Mouse (Mus musculus): ENCODE results near the gene Mical2.

Mical2 gene

DNA sequence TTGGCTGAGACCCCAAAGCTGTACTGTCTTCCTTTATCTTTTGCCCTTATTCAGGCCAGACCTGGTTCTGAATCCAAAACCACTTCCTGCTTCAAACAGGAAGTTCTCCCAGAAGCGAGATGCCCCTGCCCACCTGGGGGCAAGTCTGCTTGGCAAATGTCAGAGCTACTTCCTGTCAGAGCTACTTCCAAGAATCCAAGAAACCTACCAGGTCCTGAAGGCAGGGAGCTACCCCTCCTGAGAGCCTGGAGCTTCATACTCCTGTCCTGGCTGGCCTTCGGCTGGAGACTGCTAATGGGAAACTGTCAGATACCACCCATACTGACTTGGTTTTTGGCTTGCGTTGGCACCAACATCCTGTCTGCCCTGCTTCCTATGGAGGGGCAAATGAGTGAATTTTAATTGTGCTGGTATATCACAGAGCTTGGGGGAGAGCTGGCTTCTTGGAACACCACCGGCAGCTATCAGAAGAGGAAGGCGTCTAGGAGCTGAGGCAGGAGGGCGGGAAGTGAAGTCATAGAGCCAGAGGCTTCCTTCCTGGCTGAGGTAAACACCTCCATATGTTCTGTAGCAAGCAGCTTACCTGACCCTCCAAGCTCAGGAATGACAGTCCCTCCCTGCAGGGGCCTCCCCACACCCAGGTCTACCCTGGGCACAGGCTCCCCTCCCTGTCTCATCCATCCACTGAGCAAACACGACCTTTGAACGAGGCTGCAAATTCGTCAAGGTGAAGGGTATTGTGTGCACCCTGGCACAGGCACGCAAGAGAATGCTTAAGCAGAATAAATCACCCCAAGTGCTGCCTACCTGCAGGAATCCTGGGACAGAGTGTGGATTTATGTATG, 17.1 kb upstream of the Mical2 start:
- no peak for DNase-seq (ENCODE audit: low read depth, low spot score)

DNA sequence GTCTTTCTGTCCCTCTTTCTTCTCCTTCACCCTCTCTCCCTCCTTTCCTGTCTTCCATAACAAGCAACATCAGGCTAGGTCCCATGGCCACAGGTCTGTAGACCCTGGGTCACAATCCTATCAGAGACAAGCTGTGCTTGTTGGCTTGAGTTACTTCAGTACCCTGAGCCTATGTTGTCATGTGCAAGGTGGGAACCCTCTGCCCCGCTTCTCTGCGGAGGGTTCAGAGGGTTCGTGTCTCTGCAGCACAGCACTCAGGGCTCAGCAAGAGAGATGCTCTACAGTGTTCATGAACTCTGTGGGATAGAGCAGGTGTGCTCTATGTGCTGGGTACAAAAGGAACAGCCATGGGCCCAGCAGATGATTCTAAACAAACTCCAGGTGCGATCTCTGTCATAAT, 16.0 kb upstream of the Mical2 start:
- DNase-seq (ENCODE audit: low read depth, low spot score) = no peak

DNA sequence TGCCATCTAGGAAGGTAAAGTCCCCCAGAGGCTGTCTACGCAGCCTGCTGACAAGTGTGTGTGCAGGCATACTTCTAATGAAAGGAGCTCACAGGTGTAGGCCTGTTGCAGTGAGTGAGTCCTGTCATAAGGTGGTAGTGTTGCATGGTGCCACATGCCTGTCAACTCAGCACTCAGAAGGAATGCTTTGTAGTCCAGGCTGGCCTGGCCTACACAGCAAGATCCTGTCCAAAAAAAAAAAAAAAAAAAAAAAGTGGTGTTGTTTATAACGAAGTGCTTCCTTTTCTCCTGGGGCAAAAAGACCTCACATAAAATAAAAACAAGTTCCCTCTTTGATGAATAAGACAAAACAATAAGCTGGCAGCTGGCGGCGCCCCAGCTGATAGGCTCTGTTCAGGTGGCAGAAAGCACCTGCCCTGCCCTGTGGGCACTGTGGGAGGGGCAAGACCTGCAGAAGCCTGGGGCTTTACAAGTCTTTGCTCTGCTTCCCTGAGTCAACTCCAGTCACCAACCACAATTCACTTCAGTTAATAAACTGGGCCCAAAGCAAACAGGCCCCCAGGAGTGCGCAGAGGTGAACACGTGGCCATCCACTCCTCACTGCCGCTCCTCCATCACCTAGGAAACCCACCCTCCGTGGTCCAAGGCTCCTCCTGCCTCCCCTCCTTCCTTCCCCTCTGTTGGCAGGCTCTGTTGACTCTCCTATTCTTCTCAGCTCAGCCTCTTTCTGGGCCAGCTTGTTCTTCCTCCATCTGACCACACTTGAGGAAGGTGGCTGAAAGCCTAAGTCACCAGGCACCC, 12.5 kb upstream of the Mical2 start:
- DNase-seq (ENCODE audit: low read depth, low spot score) = no peak

DNA sequence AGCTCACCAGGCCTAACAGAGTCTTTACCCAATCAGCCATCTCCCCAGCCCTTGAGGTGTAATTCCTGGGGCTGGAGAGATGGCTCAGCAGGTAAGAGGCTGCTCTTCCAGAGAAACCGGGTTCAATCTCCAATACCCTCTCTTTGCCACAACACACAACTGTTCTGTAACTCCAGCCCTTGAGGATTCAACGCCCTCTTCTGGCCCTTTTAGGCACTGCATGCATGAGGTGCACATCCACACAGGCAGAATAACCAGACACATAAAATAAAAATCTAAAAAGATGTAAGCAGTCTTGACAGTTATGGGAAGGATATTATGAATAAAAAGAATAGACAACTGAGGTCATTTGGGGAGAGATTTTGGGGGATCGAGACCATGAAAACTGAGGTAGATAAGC, 9.8 kb upstream of the Mical2 start:
- no peak for DNase-seq (ENCODE audit: low read depth, low spot score)

DNA sequence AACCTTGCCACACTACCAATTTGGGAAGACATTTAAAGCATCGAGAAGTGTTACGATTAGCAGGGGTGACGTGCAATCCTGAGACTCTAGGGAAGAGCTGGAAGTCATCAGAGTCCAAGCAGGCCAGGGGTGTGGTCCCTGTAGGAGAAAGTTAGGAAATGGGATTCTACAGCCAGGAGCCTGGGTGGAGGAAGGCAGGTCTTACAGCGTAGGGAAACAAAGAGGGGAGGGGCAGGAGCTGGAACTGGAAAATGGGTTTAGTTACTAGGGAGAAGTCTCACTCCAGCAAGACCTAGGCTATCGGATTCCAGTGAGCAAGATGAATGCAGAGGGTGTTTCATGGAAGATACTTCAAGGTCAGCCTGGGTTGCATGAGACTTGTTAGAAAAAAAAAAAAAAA, 8.9 kb upstream of the Mical2 start:
- no peak for DNase-seq (ENCODE audit: low read depth, low spot score)

DNA sequence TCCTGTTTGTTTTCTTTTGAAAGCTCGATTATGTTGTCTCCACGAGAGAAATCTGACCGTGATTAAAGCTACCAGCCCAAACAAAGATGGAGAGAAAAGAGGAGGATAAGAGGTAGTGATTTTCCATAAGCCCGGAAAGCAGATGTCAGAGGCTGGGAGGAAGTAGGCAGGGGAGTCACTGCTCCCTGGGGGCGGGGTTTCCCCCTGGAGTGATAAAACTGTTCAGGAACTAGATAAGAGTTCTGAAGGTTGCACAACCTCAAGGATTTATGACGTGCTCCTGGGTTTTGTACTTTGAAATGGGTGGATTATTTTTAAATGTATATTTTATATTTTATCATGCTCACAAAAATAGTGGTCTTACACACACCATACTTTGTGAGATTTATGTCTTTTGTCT, 8.4 kb upstream of the Mical2 start:
- no peak for DNase-seq (ENCODE audit: low read depth, low spot score)

DNA sequence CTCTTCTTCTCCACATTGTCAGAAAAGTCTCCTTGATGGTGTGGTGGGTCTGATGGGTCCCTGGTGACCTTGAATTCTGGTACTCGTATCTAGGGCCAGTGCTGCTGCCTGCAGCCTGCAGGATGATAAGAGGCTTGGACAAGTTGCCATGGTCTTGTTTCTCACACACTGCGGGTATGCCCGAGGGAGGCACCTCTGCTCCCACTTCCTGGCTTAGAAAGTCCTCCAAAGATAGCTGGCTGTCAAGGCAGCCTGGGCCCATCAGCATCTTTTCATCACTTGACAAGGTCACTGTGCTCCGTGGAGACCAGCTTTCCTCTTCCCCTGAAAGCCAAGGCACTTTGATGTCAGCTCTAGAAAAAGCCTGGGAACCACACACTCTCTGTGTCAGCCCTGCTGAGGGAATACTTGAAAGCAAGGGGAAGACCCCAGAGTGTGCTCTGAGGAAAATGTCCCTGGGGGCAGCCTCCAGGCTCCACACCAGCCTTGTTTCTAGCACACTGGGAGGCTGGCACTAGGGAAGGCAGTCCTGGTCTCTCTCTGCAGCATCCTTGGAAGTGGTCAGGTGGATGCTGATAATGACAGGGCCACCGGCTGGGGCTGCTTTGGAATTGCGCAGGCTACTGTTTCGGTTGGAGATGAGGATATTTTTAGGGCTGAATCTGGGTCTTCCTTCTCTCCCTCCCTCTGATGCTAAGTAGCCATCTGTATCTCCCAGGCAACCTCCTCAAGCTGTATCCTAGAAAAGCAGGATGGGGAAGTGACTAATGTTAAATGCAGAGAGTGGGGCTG, 2.7 kb upstream of the Mical2 start:
- DNase-seq (ENCODE audit: low read depth, low spot score) = no peak

DNA sequence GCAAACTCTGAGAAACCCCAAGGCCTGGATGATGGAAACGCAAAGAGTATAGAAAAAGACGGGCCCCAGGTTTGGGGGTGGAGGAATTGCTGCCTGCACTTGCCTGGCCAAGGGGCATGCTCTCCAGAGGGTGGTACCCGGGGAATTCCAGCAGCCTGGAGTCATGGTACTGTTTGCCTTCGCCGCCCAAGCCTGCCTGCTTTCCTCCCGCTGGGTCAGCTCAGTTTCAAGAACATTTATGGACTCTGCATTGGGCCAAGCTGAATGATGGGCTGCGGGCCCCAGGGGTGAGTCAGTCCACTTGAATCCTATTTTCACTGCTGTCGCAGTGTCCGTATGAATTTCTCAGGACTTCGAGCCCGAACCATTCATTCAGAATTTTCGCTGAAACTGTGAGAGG, 802 bp upstream of the Mical2 start:
- DNase-seq (ENCODE audit: low read depth, low spot score) = no peak

DNA sequence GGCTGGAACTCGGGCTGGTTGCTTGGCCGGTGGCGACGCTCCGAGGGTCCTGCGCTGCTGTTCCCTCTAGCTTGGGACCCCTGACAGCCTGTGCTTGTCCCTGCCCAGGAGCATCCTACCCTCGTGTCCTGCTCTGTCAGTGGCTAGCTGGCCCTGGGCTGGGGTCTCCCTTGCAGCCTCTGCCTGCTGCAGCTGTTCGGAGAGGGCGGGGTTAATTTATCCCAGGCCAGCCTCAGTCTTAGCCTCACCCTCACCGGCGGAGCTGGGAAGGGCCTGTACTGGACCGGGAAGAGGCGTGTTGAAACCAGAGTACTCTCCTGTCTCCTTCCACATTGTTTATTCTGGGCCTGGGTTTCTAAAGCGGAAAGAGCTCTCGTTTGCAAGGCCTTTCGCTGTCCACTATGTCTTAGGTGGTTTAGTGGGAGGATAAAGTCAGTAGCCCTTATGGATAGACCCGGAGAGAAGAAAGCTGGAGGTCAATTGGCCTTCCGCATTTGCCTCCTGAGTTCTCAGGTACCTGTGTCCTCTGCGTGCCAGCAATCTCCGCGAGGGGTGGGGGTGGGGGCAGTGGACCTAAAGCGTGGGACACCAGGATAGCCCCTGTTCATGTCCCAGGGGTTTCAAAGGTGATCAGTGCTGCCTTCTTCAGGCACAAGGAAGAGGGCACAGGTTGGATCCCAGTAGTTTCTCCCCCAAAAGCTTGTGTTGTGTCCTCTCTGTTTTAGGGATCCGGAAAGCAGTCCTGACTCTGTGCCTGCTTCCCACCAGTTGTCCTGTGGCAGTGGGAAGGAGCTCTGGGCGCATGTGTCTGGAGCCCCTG, 1.0 kb downstream of the Mical2 start:
- DNase-seq (ENCODE audit: low read depth, low spot score) = no peak

DNA sequence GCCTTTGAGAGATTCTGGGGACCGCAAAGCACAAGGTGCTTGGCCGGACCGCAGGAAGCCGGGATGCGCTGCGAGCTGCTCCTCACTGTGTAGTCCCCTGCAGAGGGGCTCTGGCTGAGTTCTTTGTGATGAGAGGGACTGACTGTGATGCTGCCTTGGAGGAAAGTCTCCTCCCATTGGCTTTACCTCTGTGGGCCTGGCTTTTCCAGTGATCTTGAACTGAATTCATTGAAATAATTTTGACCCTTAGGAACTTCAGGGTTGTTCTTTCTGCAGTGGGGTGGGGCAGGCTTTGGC, 1.6 kb downstream of the Mical2 start:
- DNase-seq (ENCODE audit: low read depth, low spot score) = no peak

DNA sequence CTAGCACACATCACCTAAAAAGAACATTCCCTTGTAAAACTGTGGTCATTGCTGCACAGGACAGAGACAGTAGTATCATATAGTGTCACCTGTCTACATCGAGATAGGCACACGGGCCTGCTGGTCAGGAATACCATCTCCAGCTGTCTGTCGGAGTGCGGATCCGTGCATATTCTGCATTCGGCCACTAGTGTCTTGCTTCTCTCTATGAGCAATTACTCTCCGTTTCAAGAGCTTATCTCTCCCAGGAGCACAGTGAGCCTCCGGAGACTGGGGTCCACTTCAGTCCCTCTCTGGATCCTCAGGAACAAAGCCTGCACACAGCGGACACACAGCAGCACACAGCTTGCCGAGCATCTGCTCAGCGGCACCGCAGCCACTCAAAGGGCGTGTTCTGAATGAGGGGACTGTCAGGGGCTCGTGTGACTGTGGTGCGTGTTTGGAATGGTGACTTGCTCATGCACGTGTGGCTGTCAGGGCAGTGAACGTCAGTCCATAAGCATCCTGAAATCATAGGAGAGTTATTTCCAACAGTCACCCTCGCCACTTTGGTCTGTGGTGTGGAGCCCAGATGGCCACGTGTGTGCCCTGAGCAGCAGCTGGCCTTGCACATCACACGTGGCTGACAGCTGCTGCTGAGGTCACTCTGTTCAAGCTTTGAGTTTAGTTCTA, 3.3 kb downstream of the Mical2 start:
- DNase-seq (ENCODE audit: low read depth, low spot score) = no peak

DNA sequence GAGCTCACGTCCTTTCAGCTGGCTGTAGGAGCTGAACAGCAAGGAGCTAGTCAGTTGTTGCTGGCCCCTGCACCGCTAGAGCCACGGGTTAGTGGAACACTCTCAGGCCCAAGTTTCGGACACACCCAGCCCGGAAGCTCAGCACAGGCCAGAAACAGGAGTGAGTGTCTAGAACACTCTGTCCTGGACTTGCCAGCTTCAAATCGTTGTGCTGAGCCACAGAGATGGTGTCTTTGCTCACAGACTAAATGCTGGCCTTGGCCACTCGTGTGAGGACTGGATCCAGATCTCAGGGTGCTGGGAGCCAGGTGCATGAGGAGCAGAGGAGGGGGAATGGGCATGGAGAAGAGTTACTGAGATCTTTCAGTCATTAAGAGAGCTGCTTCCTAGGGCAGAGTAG, 6.1 kb downstream of the Mical2 start:
- no peak for DNase-seq (ENCODE audit: low read depth, low spot score)

DNA sequence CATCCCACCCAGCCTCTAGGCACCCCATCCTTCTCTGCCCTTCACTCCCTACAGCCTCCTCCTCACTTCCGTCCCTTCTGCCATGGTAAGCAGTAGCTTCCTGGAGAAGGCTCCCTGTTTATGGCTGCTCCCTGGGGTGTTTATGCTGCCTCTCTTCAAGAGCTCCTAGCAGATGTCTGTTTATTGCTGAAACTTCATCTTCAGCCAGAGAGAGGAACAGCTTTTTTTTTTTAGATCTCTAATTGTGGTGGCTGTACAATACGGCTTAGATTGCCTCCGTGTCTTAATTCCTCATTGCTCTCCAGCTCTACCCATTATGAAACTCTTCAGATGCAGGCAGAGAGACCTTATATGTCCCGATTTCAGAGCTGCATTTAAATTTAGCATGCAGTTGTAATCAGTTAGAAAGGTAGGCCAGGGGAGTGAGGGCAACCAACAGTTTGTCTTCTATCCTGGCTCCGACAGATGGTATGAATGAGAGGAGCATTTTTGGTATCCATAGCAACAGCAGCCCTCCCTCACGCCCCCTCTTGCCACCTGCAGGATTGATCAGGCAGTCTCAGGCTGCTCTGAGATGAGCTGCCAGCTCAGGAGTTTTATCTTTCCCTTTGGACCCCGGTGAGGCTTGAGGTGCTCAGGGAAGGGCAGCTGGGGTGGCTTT, 7.8 kb downstream of the Mical2 start:
- DNase-seq (ENCODE audit: low read depth, low spot score) = no peak

DNA sequence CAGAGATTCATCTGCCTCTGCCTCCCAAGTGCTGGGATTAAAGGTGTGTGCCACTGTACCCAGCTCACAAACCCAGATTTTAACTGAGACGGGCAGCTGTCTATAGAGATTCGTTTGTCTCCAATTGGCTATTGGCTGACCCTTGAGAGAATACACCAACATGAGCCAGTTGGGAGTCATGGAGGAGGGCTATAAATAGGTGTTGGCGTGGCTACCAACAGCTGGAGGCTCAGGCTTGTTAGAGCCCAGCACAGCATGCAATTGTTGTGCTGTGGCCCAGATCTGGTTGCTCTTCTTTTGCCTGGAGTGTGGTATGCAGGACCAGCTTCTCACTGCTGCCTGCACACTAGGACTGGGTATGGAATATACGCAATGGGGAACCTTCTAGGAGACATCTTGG, 8.8 kb downstream of the Mical2 start:
- DNase-seq (ENCODE audit: low read depth, low spot score) = no peak

DNA sequence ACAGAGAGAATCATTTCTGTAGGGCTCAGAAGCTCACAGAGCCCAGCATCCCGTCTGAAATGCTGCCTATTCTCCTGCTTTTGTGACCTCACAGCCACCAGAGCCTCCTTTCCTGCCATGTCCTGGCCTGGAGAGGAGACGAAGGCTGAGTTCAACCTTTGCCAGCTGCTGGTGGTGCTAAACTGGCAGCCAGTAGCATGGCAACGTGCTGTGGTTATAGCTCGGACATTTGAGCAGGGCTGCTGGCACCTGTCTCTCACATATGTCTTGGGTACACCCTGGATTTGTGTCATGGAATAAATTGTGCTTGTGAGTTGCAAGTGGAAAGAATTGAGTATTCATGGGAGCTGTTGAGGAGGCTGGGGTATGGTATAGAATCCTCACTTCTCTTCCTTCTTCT, 9.8 kb downstream of the Mical2 start:
- DNase-seq (ENCODE audit: low read depth, low spot score) = no peak

DNA sequence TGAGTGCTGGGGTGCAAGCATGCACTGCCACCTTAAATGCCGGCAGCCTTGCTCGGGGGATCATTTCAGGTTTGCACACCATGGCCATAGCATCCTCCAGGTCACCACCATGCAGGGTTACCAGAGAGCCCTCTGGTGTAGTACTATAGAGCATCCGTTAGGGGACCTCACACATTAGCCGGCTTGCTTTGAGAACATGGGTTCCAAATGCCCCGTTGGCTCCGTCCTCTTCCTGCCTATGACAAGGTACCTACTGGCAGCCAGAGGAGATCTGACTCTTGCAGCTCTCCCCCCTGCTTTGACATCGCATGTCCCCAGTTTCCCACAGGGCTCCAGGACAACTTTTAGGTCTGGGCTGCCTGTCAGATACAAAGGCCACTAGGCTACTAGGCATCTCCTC, 11.6 kb downstream of the Mical2 start:
- DNase-seq (ENCODE audit: low read depth, low spot score) = no peak

DNA sequence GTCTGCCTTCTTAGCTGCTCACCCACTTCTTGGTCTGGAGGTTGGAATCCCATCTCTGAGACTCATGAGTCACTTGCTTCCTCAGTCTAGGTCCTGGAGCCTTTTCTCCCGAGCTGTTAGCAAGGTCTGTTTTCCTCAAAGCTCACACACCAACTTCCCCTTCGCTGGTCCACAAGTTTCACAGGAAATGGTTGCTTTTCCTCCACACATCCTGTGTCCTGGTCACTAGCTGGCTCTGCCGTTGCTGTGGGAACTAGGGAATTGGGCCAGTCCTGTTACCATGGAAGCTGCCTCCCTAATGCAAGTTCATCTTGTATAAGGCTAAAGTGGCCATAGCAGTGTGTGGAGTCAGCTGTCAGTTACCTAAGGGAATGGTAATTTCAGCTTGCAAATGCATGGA, 12.2 kb downstream of the Mical2 start:
- no peak for DNase-seq (ENCODE audit: low read depth, low spot score)

DNA sequence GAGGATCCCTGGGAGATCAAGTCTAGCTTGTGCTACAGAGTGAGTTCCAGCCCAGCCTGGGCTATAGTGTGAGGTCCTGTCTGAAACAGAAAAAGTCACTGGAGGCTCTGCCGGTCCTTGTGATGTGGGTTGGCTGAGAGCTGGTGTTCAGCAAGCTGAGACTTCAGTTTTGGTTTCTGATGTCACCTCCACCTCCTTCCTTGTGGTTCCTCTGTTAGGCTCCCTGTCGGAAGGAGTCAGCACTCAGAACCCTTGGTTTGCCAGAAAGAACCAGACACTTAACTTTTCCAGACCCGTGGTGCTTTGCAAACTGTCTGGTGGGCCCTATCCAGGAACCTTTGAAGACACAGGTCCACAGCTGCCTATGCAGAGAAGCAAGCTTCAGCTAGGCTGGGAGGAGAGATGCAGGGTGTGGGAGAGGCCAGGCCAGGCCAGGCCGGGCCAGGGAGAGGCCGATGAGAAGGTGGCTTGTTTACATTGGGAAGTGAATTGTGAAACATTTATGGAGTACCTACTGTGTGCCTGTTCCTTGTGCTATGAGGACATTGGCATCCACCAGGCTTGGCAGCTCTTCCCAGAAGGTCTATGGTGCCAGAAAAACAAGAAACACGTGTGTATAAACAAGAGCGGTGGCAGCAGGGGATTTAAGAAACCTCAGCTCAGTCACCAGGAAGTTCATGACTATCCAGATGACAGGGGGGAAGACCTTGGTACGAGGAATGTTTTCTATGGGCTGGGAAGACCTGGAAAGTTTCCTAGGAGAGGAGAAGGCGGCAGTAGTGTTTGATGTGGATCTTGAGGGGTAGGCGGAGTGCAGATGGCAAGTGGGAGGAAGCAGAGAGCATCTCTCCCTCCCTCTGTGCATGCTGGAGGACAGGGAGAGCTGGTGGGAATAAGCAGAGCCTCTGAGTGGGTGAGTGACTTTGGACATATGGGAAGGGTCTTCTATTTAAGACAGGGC, 13.4 kb downstream of the Mical2 start:
- DNase-seq (ENCODE audit: low read depth, low spot score) = no peak

DNA sequence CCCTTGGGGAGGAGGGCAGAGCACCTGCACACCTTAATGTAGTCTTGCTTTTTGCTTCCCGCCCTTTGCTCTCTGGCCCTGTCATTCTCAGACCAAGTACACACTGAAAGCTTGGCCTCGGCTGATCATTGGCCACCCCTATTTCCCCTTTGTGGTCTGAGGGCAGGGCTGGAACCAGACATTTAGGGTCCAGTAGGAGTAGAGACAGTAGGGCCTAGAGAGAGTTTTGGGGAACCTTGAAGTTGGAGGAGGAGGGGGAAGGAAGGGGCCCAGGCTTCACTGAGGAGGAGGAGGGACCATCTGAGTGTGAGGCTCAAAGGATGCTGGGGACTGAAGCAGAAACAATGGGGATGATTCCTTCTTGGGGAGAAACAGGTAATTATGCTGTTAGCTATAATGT, 15.1 kb downstream of the Mical2 start:
- no peak for DNase-seq (ENCODE audit: low read depth, low spot score)

All from WW6 (cell line).